Mouse (Mus musculus): ENCODE data around the gene Rpgrip1l. TPM values are rescaled to one million over a fixed set of nuclear protein-coding genes. Genes with fewer than 3 reads are reported as not detected.

Rpgrip1l gene
- polyA plus RNA-seq, 1 experiment from 2014 or later: 10.1 TPM

- no peaks in the 10 kb centered on the region for H3K27me3 ChIP-seq
- no peak for ATAC-seq (ENCODE audit: low read depth)
- H3K4me1 ChIP-seq (replicated peaks): peaks cover 17% of the 10 kb centered on the region
- no peak overlapping the region for H3K4me3 ChIP-seq
- WGBS: 94% methylated on average over 7 of the region's 7 CpGs
- no peak overlapping the region for H3K27ac ChIP-seq (replicated peaks)
- H3K36me3 ChIP-seq: no peaks in the 10 kb centered on the region
- H3K4me2 ChIP-seq: no peak overlapping the region
- H3K9me3 ChIP-seq: no peaks in the 10 kb centered on the region
- no peak overlapping the region for H3K9ac ChIP-seq
Observed at GRCm38 (mm10) chr8:91349816-91350215, 36.8 kb upstream of the Rpgrip1l start.

- H3K27ac ChIP-seq (replicated peaks): no peak overlapping the region
- WGBS: 83% methylated on average over 6 of the region's 6 CpGs
- no peaks in the 10 kb centered on the region for H3K36me3 ChIP-seq
- H3K9me3 ChIP-seq: no peaks in the 10 kb centered on the region
- H3K4me3 ChIP-seq: no peak overlapping the region
- peaks cover 13% of the 10 kb centered on the region; the same call in 1 of the 2 replicates for H3K4me1 ChIP-seq (replicated peaks)
- H3K4me2 ChIP-seq: no peak overlapping the region
- H3K27me3 ChIP-seq: no peaks in the 10 kb centered on the region
- ATAC-seq (ENCODE audit: low read depth): no peak
- H3K9ac ChIP-seq: no peak overlapping the region
Observed at GRCm38 (mm10) chr8:91347595-91347994, 34.5 kb upstream of the Rpgrip1l start.

- Histone ChIP-seq H3K27me3 (no peaks in the 10 kb centered on the region), H3K36me3 (no peaks in the 10 kb centered on the region), H3K4me1 (replicated peaks) (peaks cover 13% of the 10 kb centered on the region; the same call in 1 of the 2 replicates), H3K9ac (no peak overlapping the region), H3K4me3 (no peak overlapping the region), H3K4me2 (no peak overlapping the region), H3K27ac (replicated peaks) (no peak overlapping the region), H3K9me3 (no peaks in the 10 kb centered on the region)
- ATAC-seq (ENCODE audit: low read depth): no peak
- WGBS: 88% methylated on average over 10 of the region's 10 CpGs
Observed at GRCm38 (mm10) chr8:91347146-91347545, 34.1 kb upstream of the Rpgrip1l start.

GRCm38 (mm10) chr8:91344659-91345058 is 31.6 kb upstream of the Rpgrip1l start:
- Histone ChIP-seq H3K27me3 (no peaks in the 10 kb centered on the region), H3K4me3 (no peak overlapping the region), H3K4me2 (no peak overlapping the region), H3K27ac (replicated peaks) (no peak overlapping the region), H3K9ac (no peak overlapping the region), H3K36me3 (no peaks in the 10 kb centered on the region), H3K9me3 (no peaks in the 10 kb centered on the region), H3K4me1 (replicated peaks) (peaks cover 6% of the 10 kb centered on the region; the same call in 1 of the 2 replicates)
- WGBS: 95% methylated on average over 11 of the region's 11 CpGs
- ATAC-seq (ENCODE audit: low read depth): no peak

- Histone ChIP-seq H3K36me3 (no peaks in the 10 kb centered on the region), H3K4me1 (replicated peaks) (peaks cover 6% of the 10 kb centered on the region; the same call in 1 of the 2 replicates), H3K4me2 (no peak overlapping the region), H3K27ac (replicated peaks) (no peak overlapping the region), H3K9ac (no peak overlapping the region), H3K27me3 (no peaks in the 10 kb centered on the region), H3K9me3 (no peaks in the 10 kb centered on the region), H3K4me3 (no peak overlapping the region)
- ATAC-seq (ENCODE audit: low read depth): no peak
- 87% methylated on average over 5 of the region's 5 CpGs for WGBS
Observed at GRCm38 (mm10) chr8:91342798-91343197, 29.7 kb upstream of the Rpgrip1l start.

- H3K4me2 ChIP-seq: no peak overlapping the region
Observed at GRCm38 (mm10) chr8:91342196-91342595, 29.1 kb upstream of the Rpgrip1l start.

GRCm38 (mm10) chr8:91340746-91341145 is 27.7 kb upstream of the Rpgrip1l start:
- no peak for ATAC-seq (ENCODE audit: low read depth)
- 95% methylated on average over 1 of the region's 1 CpGs for WGBS
- no peak overlapping the region for H3K27ac ChIP-seq (replicated peaks)

More at GRCm38 (mm10) chr8:91342196-91342595, 29.1 kb upstream of the Rpgrip1l start:
- no peaks in the 10 kb centered on the region for H3K9me3 ChIP-seq
- H3K27ac ChIP-seq (replicated peaks): no peak overlapping the region
- WGBS: 58% methylated on average over 5 of the region's 5 CpGs
- no peak for ATAC-seq (ENCODE audit: low read depth)
- H3K9ac ChIP-seq: no peak overlapping the region
- H3K27me3 ChIP-seq: no peaks in the 10 kb centered on the region
- no peak overlapping the region for H3K4me3 ChIP-seq
- no peaks in the 10 kb centered on the region; the same call in 1 of the 2 replicates for H3K36me3 ChIP-seq
- peaks cover 6% of the 10 kb centered on the region; the same call in 1 of the 2 replicates for H3K4me1 ChIP-seq (replicated peaks)

GRCm38 (mm10) chr8:91339651-91340050 is 26.6 kb upstream of the Rpgrip1l start:
- ATAC-seq (ENCODE audit: low read depth): no peak
- H3K4me1 ChIP-seq (replicated peaks): peaks cover 5% of the 10 kb centered on the region; the same call in 1 of the 2 replicates
- WGBS: 93% methylated on average over 8 of the region's 8 CpGs
- no peak overlapping the region for H3K4me3 ChIP-seq
- H3K27me3 ChIP-seq: no peaks in the 10 kb centered on the region
- H3K9me3 ChIP-seq: peaks cover 6% of the 10 kb centered on the region; the same call in 1 of the 2 replicates
- H3K27ac ChIP-seq (replicated peaks): no peak overlapping the region
- no peak overlapping the region for H3K4me2 ChIP-seq
- H3K36me3 ChIP-seq: no peaks in the 10 kb centered on the region; the same call in 1 of the 2 replicates
- H3K9ac ChIP-seq: no peak overlapping the region

More at GRCm38 (mm10) chr8:91340746-91341145, 27.7 kb upstream of the Rpgrip1l start:
- H3K9me3 ChIP-seq: peaks cover 6% of the 10 kb centered on the region; the same call in 1 of the 2 replicates
- no peaks in the 10 kb centered on the region; the same call in 1 of the 2 replicates for H3K36me3 ChIP-seq
- H3K4me2 ChIP-seq: no peak overlapping the region
- H3K4me1 ChIP-seq (replicated peaks): peaks cover 6% of the 10 kb centered on the region; the same call in 1 of the 2 replicates
- H3K4me3 ChIP-seq: no peak overlapping the region
- H3K27me3 ChIP-seq: no peaks in the 10 kb centered on the region
- no peak overlapping the region for H3K9ac ChIP-seq

- H3K4me3 ChIP-seq: no peak overlapping the region
- no peak overlapping the region for H3K9ac ChIP-seq
- ATAC-seq (ENCODE audit: low read depth): no peak
- WGBS: 93% methylated on average over 6 of the region's 6 CpGs
- H3K4me1 ChIP-seq (replicated peaks): no peaks in the 10 kb centered on the region; the same call in 1 of the 2 replicates
- H3K4me2 ChIP-seq: no peak overlapping the region
- peaks cover 6% of the 10 kb centered on the region; the same call in 1 of the 2 replicates for H3K9me3 ChIP-seq
- H3K27ac ChIP-seq (replicated peaks): no peak overlapping the region
- no peaks in the 10 kb centered on the region for H3K27me3 ChIP-seq
- no peaks in the 10 kb centered on the region; the same call in 1 of the 2 replicates for H3K36me3 ChIP-seq
Observed at GRCm38 (mm10) chr8:91338389-91339154, 25.5 kb upstream of the Rpgrip1l start.

- peak overlapping the region; percentile 44 for H3K4me2 ChIP-seq
- H3K4me1 ChIP-seq (replicated peaks): peaks cover 53% of the 10 kb centered on the region
- WGBS: 34% methylated on average over 6 of the region's 6 CpGs
- H3K4me3 ChIP-seq: no peak overlapping the region
- no peaks in the 10 kb centered on the region for H3K9me3 ChIP-seq
- no peak for ATAC-seq (ENCODE audit: low read depth)
- H3K27ac ChIP-seq (replicated peaks): peak overlapping the region; percentile 87
- no peaks in the 10 kb centered on the region for H3K27me3 ChIP-seq
- H3K9ac ChIP-seq: peak overlapping the region; percentile 38
- no peaks in the 10 kb centered on the region for H3K36me3 ChIP-seq
Observed at GRCm38 (mm10) chr8:91329461-91329850, 16.4 kb upstream of the Rpgrip1l start.

GRCm38 (mm10) chr8:91329056-91329455 is 16.0 kb upstream of the Rpgrip1l start:
- Histone ChIP-seq H3K36me3 (no peaks in the 10 kb centered on the region), H3K27me3 (no peaks in the 10 kb centered on the region), H3K4me1 (replicated peaks) (peaks cover 55% of the 10 kb centered on the region), H3K9me3 (no peaks in the 10 kb centered on the region), H3K4me3 (no peak overlapping the region), H3K27ac (replicated peaks) (peak overlapping the region; percentile 87), H3K4me2 (peak overlapping the region; percentile 44; the same call in 1 of the 2 replicates), H3K9ac (peak overlapping the region; percentile 38; the same call in 1 of the 2 replicates)
- ATAC-seq (ENCODE audit: low read depth): no peak
- 76% methylated on average over 9 of the region's 9 CpGs for WGBS

- no peak overlapping the region for H3K4me2 ChIP-seq
- WGBS: 88% methylated on average over 11 of the region's 11 CpGs
- H3K9ac ChIP-seq: no peak overlapping the region
- H3K27me3 ChIP-seq: no peaks in the 10 kb centered on the region
- no peaks in the 10 kb centered on the region for H3K36me3 ChIP-seq
- H3K4me3 ChIP-seq: no peak overlapping the region
- peaks cover 60% of the 10 kb centered on the region for H3K4me1 ChIP-seq (replicated peaks)
- H3K9me3 ChIP-seq: no peaks in the 10 kb centered on the region
- H3K27ac ChIP-seq (replicated peaks): no peak overlapping the region
- no peak for ATAC-seq (ENCODE audit: low read depth)
Observed at GRCm38 (mm10) chr8:91327471-91328205, 14.6 kb upstream of the Rpgrip1l start.

Measured in neural tube, embryonic 13.5 days (tissue).